18 mouse cellular contexts compared by ENCODE assay signal in genomic region chr1:129712706-129713105, GRCm38 (mm10).
A peak's percentile ranks its signal among the peaks of the same experiment; 100 is the strongest.
DNase-seq lines count a peak whose midpoint lies in the region; TF ChIP-seq lines count a peak whose summit lies in the region.
"Had no signal": no experiment of that assay in that cellular context is flagged by ENCODE, and none has a peak within 500 bp of the region (broad histone marks: within the 10 kb centered on the region; RNA-seq: fewer than 3 reads in every experiment).

No protein-coding gene starts in this region.

- H3K4me1 ChIP-seq in heart, adult 2 months (ENCODE audit: control insufficient read depth, insufficient read depth, low read length), result no peaks in the 10 kb centered on the region
- H3K4me1 ChIP-seq: heart, embryonic 15.5 days; intestine, embryonic 15.5 days; kidney, embryonic 15.5 days; limb, embryonic 12.5 days; liver, embryonic 13.5 days had no signal

- TF ChIP-seq POLR2A in heart, adult 2 months (IDR thresholded peaks at IDR 0.05; ENCODE audit: insufficient read depth, low read depth, low read length), result no peak

- no peaks in the 10 kb centered on the region for H3K79me2 ChIP-seq in heart, adult 2 months (replicated peaks; ENCODE audit: control insufficient read depth, insufficient read depth, low read length)

- 85% methylated on average over 3 of the region's 3 CpGs for WGBS in heart, adult 2 months

- no peaks in the 10 kb centered on the region for H3K36me3 ChIP-seq in heart, adult 2 months (ENCODE audit: control insufficient read depth, insufficient read depth, low read length)
- H3K36me3 ChIP-seq: heart, embryonic 15.5 days; intestine, embryonic 15.5 days; kidney, embryonic 15.5 days; limb, embryonic 12.5 days; liver, embryonic 13.5 days had no signal

- no peak for TF ChIP-seq CTCF in heart, adult 2 months (IDR thresholded peaks at IDR 0.05)

- no peaks in the 10 kb centered on the region for H3K27me3 ChIP-seq in heart, adult 2 months (ENCODE audit: control insufficient read depth, insufficient read depth, low read length)
- H3K27me3 ChIP-seq: heart, embryonic 15.5 days; intestine, embryonic 15.5 days; kidney, embryonic 15.5 days; limb, embryonic 12.5 days; liver, embryonic 13.5 days had no signal

- intact Hi-C loops in heart, adult 2 months (cut with DNase I), result no loop called here

- TF ChIP-seq EP300 in heart, adult 2 months (IDR thresholded peaks at IDR 0.05; ENCODE audit: insufficient read depth, low read depth, low read length), result no peak

- DNase-seq in cerebellum, postnatal 14 days, result peak; percentile 30 to 49
- no peak for DNase-seq in cerebellum, adult 11-12 months
- DNase-seq in brain, adult 2 months (ENCODE audit: low read depth, low spot score), result peak; percentile 86
- peak; percentile 35 to 54 for DNase-seq in layer of hippocampus, adult 8-10 months (ENCODE audit: low spot score in 2 of 2)
- DNase-seq in right cerebral cortex, adult 2 months (ENCODE audit: low spot score in 2 of 2), result peak; percentile 22 to 57
- DNase-seq in c-Kit-positive CD71-positive TER-119-positive erythroid progenitor cells, embryonic 14.5 days (ENCODE audit: low spot score), result no peak
- DNase-seq in neural tube, embryonic 10.5 days (ENCODE audit: extremely low spot score, low spot score), result no peak
- DNase-seq in heart, adult 2 months, result no peak
- DNase-seq: adrenal gland, adult 2 months; cerebellum, adult 8-10 months; heart, adult 18-20 months; liver, embryonic 13.5 days; midbrain, embryonic 14.5 days; thymus, postnatal 25 days had no signal

- H3K9ac ChIP-seq in heart, adult 2 months (ENCODE audit: low read depth, low read length), result no peak overlapping the region
- H3K9ac ChIP-seq: heart, embryonic 15.5 days; intestine, embryonic 15.5 days; kidney, embryonic 15.5 days; limb, embryonic 12.5 days; liver, embryonic 13.5 days had no signal

- no peak overlapping the region for H3K27ac ChIP-seq in heart, adult 2 months
- H3K27ac ChIP-seq: heart, embryonic 15.5 days; intestine, embryonic 15.5 days; kidney, embryonic 15.5 days; limb, embryonic 12.5 days; liver, embryonic 13.5 days had no signal

- H3K4me3 ChIP-seq in heart, adult 2 months, result no peak overlapping the region
- H3K4me3 ChIP-seq: heart, embryonic 15.5 days; intestine, embryonic 15.5 days; kidney, embryonic 15.5 days; limb, embryonic 12.5 days; liver, embryonic 13.5 days had no signal

Comparison
In these comparisons a context has a peak if more than half of its experiments do, and no peak if none do; other contexts are left out.
1. DNase-seq: peak in cerebellum, postnatal 14 days (2 of 2), brain, adult 2 months (single experiment), layer of hippocampus, adult 8-10 months (2 of 2) and right cerebral cortex, adult 2 months (2 of 2); none in cerebellum, adult 11-12 months (single experiment), c-Kit-positive CD71-positive TER-119-positive erythroid progenitor cells, embryonic 14.5 days (single experiment), neural tube, embryonic 10.5 days (single experiment) and heart, adult 2 months (0 of 2).